Mouse (Mus musculus): Measurements from ENCODE around the gene Pik3ip1. TPM values are rescaled to one million over a fixed set of nuclear protein-coding genes. Genes with fewer than 3 reads are reported as not detected.

Pik3ip1 gene
- total and polyA plus RNA-seq, 2 experiments from 2014 or later = 37.3 to 47.8 TPM

DNA sequence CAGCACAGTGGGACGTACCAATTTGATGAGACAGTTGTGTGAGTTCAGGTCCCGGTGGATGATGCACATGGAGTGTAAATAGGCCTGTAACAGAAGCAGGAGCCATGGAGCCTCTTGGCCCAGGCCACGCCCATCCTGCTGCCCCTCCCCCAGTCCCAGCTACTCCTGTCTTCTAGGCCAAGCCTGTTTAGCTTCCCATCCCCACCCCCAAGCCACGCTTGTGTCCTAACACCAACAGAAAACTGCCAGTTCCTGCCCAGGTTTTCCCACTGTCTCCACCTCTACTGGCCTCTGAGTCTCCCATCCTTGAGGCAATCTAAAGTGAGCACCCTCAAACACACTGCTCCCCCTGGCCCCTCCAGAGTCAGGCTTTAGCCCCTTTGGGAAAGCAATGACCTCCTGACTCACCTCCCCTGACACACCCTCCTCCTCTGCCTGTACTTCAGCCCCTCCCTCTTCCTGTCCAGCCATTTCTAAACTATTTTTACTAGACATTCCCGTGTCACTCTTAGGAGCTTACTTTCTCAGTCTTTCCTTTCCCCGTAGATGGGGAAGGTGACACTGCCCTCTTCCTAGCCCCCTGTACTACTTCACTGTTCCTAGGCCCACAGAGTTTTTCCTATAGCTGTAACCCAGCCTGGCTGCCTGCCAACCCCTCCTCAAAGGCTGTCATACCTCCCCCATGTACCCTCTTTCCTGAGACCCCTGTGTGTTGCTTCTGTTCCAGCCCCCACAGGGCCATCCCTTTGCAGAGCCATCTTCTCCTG lies 18.6 kb downstream of the Pik3ip1 start:
- TF ChIP-seq CTCF (IDR thresholded peaks at IDR 0.05; ENCODE audit: low read depth) = no peak
- H3K27ac ChIP-seq (ENCODE audit: low read depth, low read length) = no peak overlapping the region
- WGBS = 42% methylated on average over 6 of the region's 6 CpGs
- no peaks in the 10 kb centered on the region for H3K27me3 ChIP-seq (ENCODE audit: insufficient read depth, low read length)
- H3K9me3 ChIP-seq (ENCODE audit: low read length) = no peaks in the 10 kb centered on the region
- H3K4me2 ChIP-seq (ENCODE audit: low read depth) = no peak overlapping the region
- no peak overlapping the region for H3K4me3 ChIP-seq (ENCODE audit: low read depth, low read length)
- no peak overlapping the region for H3K9ac ChIP-seq
- no peak for ATAC-seq
- peaks cover 82% of the 10 kb centered on the region for H3K36me3 ChIP-seq (ENCODE audit: insufficient read depth)
- DNase-seq = no peak
- H3K4me1 ChIP-seq (ENCODE audit: insufficient read depth) = no peaks in the 10 kb centered on the region

DNA sequence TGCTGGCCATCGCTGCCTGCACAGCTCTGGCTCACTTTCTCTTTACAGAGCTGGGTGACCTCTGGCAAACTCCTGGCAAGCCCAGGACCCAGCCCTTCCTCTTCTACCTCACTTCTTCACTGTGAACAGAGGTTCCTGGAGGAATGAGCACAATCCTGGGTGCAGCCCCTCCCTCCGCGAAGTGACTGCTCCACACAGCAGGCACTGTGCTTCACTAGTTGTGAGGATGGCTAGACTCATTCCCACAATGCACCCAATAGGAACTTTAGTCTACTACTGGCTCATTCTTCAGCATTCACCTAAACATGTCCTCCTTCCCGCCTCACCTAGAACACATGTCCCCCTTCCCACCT lies 19.1 kb downstream of the Pik3ip1 start:
- ATAC-seq = no peak
- Histone ChIP-seq H3K9ac (no peak overlapping the region), H3K9me3 (ENCODE audit: low read length) (no peaks in the 10 kb centered on the region), H3K27me3 (ENCODE audit: insufficient read depth, low read length) (no peaks in the 10 kb centered on the region), H3K27ac (ENCODE audit: low read depth, low read length) (no peak overlapping the region), H3K4me1 (ENCODE audit: insufficient read depth) (no peaks in the 10 kb centered on the region), H3K4me3 (ENCODE audit: low read depth, low read length) (no peak overlapping the region), H3K4me2 (ENCODE audit: low read depth) (no peak overlapping the region), H3K36me3 (ENCODE audit: insufficient read depth) (peaks cover 82% of the 10 kb centered on the region)
- no peak for DNase-seq
- TF ChIP-seq CTCF (IDR thresholded peaks at IDR 0.05; ENCODE audit: low read depth) = no peak
- 85% methylated on average over 4 of the region's 4 CpGs for WGBS

DNA sequence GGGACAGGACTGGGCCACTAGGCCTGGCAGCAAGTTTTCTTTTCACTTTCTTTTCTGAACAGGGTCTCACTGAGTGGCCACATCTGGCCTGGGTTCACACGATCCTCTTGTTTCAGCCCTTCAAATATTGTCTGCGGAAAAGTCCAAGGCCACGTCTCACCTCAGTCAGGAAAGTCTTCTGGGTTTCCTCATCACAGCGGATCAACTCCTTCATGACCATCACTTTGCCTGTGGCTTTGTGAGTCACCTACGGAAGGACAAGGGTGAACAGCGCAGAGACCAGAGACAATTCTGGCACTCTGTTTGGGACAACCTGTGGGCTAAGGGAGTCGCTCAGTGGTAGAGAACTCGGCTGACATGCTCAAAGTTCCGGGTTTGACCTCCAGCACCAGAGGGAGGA lies 21.9 kb downstream of the Pik3ip1 start:
- Histone ChIP-seq H3K9me3 (ENCODE audit: low read length) (no peaks in the 10 kb centered on the region), H3K27me3 (ENCODE audit: insufficient read depth, low read length) (no peaks in the 10 kb centered on the region), H3K27ac (ENCODE audit: low read depth, low read length) (no peak overlapping the region), H3K9ac (no peak overlapping the region), H3K36me3 (ENCODE audit: insufficient read depth) (peaks cover 73% of the 10 kb centered on the region), H3K4me2 (ENCODE audit: low read depth) (no peak overlapping the region), H3K4me1 (ENCODE audit: insufficient read depth) (no peaks in the 10 kb centered on the region), H3K4me3 (ENCODE audit: low read depth, low read length) (no peak overlapping the region)
- 95% methylated on average over 9 of the region's 9 CpGs for WGBS
- ATAC-seq = no peak
- DNase-seq = no peak
- TF ChIP-seq CTCF (IDR thresholded peaks at IDR 0.05; ENCODE audit: low read depth) = no peak

DNA sequence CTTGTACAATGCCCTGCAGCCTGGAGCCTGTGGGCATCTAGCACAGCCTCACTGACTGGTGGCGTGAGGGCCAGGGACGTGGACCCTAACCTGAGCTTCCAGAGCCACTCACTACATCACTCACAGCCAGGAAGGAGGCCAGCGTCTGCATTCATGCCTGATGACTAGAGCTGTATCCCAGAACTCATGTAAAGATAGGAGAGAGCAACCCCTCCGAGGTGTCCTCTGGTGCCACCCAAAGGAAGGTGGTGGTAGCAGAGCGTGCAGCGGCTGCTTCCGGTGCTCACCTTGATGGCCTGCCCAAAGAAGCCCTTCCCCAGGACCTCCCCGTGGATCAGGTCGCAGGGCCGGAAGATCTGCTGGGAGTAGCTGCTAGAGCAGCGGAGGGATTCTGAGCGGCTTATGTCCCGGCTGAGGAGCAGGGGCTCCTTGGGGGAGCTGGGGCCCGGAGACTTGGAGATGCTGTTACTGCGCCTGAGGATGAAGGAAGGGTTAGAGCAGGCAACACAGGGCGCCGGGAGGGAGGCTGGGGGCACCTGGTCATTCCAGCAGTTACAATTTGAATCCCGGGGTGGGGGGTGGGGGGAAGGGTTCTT lies 22.9 kb downstream of the Pik3ip1 start:
- Histone ChIP-seq H3K4me1 (ENCODE audit: insufficient read depth) (no peaks in the 10 kb centered on the region), H3K4me3 (ENCODE audit: low read depth, low read length) (no peak overlapping the region), H3K27ac (ENCODE audit: low read depth, low read length) (no peak overlapping the region), H3K4me2 (ENCODE audit: low read depth) (no peak overlapping the region), H3K27me3 (ENCODE audit: insufficient read depth, low read length) (no peaks in the 10 kb centered on the region), H3K9me3 (ENCODE audit: low read length) (no peaks in the 10 kb centered on the region), H3K9ac (no peak overlapping the region), H3K36me3 (ENCODE audit: insufficient read depth) (peaks cover 74% of the 10 kb centered on the region)
- 47% methylated on average over 18 of the region's 18 CpGs for WGBS
- TF ChIP-seq CTCF (IDR thresholded peaks at IDR 0.05; ENCODE audit: low read depth) = peak; percentile 45
- DNase-seq = no peak
- no peak for ATAC-seq

DNA sequence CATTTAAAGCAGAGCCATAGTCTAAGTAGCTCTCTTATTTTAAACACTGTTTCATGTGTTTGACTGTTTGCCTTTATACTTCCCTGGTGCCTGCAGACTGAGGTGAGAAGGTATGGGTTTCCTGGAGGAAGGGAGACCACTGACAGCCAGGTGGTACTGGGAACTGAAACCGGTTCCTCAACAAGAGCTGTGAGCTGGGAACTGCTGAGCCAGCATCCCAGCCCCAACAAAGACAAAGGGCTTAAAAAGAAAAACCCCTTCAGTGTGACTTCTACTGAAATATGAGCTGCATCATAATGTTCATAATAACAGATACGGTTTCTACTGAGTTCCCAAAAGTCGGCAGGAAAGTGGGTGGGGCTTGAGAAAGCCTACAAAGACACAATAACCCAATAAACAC lies 32.7 kb downstream of the Pik3ip1 start:
- Histone ChIP-seq H3K4me2 (ENCODE audit: low read depth) (no peak overlapping the region), H3K36me3 (ENCODE audit: insufficient read depth) (peaks cover 26% of the 10 kb centered on the region), H3K27me3 (ENCODE audit: insufficient read depth, low read length) (no peaks in the 10 kb centered on the region), H3K4me1 (ENCODE audit: insufficient read depth) (no peaks in the 10 kb centered on the region), H3K27ac (ENCODE audit: low read depth, low read length) (no peak overlapping the region), H3K9me3 (ENCODE audit: low read length) (no peaks in the 10 kb centered on the region), H3K9ac (no peak overlapping the region), H3K4me3 (ENCODE audit: low read depth, low read length) (no peak overlapping the region)
- ATAC-seq = no peak
- no peak for TF ChIP-seq CTCF (IDR thresholded peaks at IDR 0.05; ENCODE audit: low read depth)
- 84% methylated on average over 3 of the region's 3 CpGs for WGBS
- DNase-seq = no peak

DNA sequence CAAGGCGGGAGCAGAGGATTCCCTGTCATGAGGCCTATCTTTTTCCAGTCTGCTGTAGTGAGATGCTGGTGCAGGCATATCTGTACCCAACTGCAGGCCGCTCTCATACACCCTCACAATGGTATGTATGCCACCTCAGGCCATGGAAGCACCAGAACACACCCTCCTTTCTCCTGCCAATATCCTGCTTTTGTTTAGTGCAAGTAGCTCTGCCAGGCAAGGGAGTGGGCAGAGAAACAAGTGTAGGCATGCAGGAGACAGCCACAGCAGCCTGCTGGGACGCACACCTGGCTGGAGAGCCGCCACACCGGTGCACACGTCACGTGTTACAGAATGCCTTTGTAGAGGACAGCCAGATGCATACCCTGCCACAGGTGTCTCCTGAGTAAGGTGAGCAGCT lies 36.2 kb downstream of the Pik3ip1 start:
- Histone ChIP-seq H3K4me1 (ENCODE audit: insufficient read depth) (peaks cover 21% of the 10 kb centered on the region), H3K36me3 (ENCODE audit: insufficient read depth) (0 out of 2 replicates have a peak, but pooled peaks cover 2% of the 10 kb centered on the region), H3K4me2 (ENCODE audit: low read depth) (no peak overlapping the region), H3K27me3 (ENCODE audit: insufficient read depth, low read length) (no peaks in the 10 kb centered on the region), H3K9ac (no peak overlapping the region), H3K4me3 (ENCODE audit: low read depth, low read length) (no peak overlapping the region), H3K27ac (ENCODE audit: low read depth, low read length) (no peak overlapping the region), H3K9me3 (ENCODE audit: low read length) (no peaks in the 10 kb centered on the region)
- DNase-seq (no peak), ATAC-seq (no peak)
- WGBS = 89% methylated on average over 7 of the region's 7 CpGs
- TF ChIP-seq CTCF (IDR thresholded peaks at IDR 0.05; ENCODE audit: low read depth) = no peak

DNA sequence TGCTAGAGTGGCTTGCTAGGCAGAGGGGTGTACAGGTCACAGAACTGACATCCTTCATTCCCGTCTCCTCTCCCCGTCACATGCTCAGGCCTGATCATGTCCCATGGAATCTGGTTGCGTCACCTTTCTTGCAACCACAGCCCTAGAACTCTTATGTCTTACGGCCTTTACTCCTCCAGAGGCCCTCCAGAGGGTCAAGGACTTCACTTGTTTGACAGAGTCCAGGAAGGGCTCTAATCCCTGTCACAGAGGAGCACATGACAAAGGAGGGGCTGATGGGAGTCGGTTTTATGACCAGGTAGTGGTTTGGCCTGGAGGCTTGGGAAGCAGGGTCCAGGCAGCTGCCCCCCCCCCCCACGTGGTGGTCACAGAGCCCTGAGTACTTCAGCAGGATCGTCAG lies 38.8 kb downstream of the Pik3ip1 start:
- H3K27me3 ChIP-seq (ENCODE audit: insufficient read depth, low read length) = no peaks in the 10 kb centered on the region
- H3K9ac ChIP-seq = no peak overlapping the region
- H3K36me3 ChIP-seq (ENCODE audit: insufficient read depth) = 0 out of 2 replicates have a peak, but pooled peaks cover 2% of the 10 kb centered on the region
- no peak overlapping the region for H3K27ac ChIP-seq (ENCODE audit: low read depth, low read length)
- no peak for DNase-seq
- TF ChIP-seq CTCF (IDR thresholded peaks at IDR 0.05; ENCODE audit: low read depth) = no peak
- ATAC-seq = no peak
- H3K4me2 ChIP-seq (ENCODE audit: low read depth) = peak overlapping the region; percentile 71
- 65% methylated on average over 7 of the region's 7 CpGs for WGBS
- H3K4me1 ChIP-seq (ENCODE audit: insufficient read depth) = peaks cover 24% of the 10 kb centered on the region
- H3K9me3 ChIP-seq (ENCODE audit: low read length) = no peaks in the 10 kb centered on the region
- H3K4me3 ChIP-seq (ENCODE audit: low read depth, low read length) = no peak overlapping the region
